Mouse (Mus musculus) heart, postnatal 0 days (tissue): ENCODE results near the gene Baz1a. TPM values are rescaled to one million over a fixed set of nuclear protein-coding genes. Genes with fewer than 3 reads are reported as not detected.

Experiments used
- ATAC-seq: fragments of 200-750 bp; cut with Nextera tagmentation; 2 replicates; pipeline ENCODE4 v1.8.0; 2017; ENCODE audit warnings: low read depth, moderate number of reproducible peaks, moderate library complexity; ENCODE audit not compliant: insufficient read depth
- DNase-seq: peaks from one replicate; pipeline ENCODE4 v3.0.0-alpha.2; 2016; ENCODE audit warnings: low spot score
- H3K27ac ChIP-seq: fragments of 300-500 bp; sonication (generic); 2 replicates; pipeline ENCODE4 v1.5.1; 2014; ENCODE audit warnings: low read depth, mild to moderate bottlenecking
- H3K27me3 ChIP-seq: fragments of 300-500 bp; sonication (generic); 2 replicates; pipeline ENCODE4 v1.6.1; 2014; ENCODE audit warnings: low read length, mixed read lengths; ENCODE audit not compliant: control insufficient read depth, insufficient read depth
- H3K36me3 ChIP-seq: fragments of 300-500 bp; sonication (generic); replicated peaks from 2 replicates; pipeline ENCODE4 v1.6.1; 2014; ENCODE audit warnings: low read length, mixed read lengths; ENCODE audit not compliant: control insufficient read depth, insufficient read depth
- H3K4me1 ChIP-seq: fragments of 300-500 bp; sonication (generic); 2 replicates; pipeline ENCODE4 v1.6.1; 2014; ENCODE audit warnings: antibody characterized with exemption; ENCODE audit not compliant: control insufficient read depth, insufficient read depth
- H3K4me2 ChIP-seq: fragments of 300-500 bp; sonication (generic); 2 replicates; pipeline ENCODE4 v1.6.1; 2014; ENCODE audit warnings: low read depth, mild to moderate bottlenecking, low read length, moderate library complexity
- H3K4me3 ChIP-seq: fragments of 300-500 bp; sonication (generic); 2 replicates; pipeline ENCODE4 v1.5.1; 2014; ENCODE audit warnings: low read depth, low read length
- H3K9ac ChIP-seq: fragments of 300-500 bp; sonication (generic); replicated peaks from 2 replicates; pipeline ENCODE4 v1.6.1; 2014; ENCODE audit warnings: low read depth, low read length, mixed read lengths
- H3K9me3 ChIP-seq: fragments of 300-500 bp; sonication (generic); replicated peaks from 2 replicates; pipeline ENCODE4 v1.6.1; 2016; ENCODE audit warnings: low read length; ENCODE audit not compliant: control insufficient read depth
- CTCF ChIP-seq: IDR thresholded peaks from 2 replicates; pipeline ENCODE4 v1.5.1; 2016; ENCODE audit warnings: antibody characterized with exemption, control low read depth, low read depth
- EP300 ChIP-seq: IDR thresholded peaks from 2 replicates; pipeline ENCODE4 v1.6.1; 2016; ENCODE audit warnings: antibody characterized with exemption, low read depth
- WGBS: fragments of 180-500 bp; shearing (Covaris S2); extraction: QIAGEN DNeasy Blood & Tissue Kit; methylation state at CpG from one replicate; pipeline ENCODE4 v1.1.7; 2014; 5-methylcytosine and 5-hydroxymethylcytosine counted together
- polyA plus RNA-seq: library from polyadenylated mRNA; unstranded; fragments of >200 nt; fragmentation: Nextera tagmentation; extraction: Ambion mirVana; gene quantifications from 2 replicates; pipeline ENCODE4 v1.2.1, GENCODE M21; 2015
- total RNA-seq: library from RNA; depleted of rRNA; stranded (reverse); fragments of >200 nt; gene quantifications from 2 replicates; pipeline ENCODE4 v1.2.3, GENCODE M21; 2014; ENCODE audit warnings: low replicate concordance

Baz1a gene
- total and polyA plus RNA-seq, 2 experiments from 2014 or later = 3.5 to 8.3 TPM

DNA sequence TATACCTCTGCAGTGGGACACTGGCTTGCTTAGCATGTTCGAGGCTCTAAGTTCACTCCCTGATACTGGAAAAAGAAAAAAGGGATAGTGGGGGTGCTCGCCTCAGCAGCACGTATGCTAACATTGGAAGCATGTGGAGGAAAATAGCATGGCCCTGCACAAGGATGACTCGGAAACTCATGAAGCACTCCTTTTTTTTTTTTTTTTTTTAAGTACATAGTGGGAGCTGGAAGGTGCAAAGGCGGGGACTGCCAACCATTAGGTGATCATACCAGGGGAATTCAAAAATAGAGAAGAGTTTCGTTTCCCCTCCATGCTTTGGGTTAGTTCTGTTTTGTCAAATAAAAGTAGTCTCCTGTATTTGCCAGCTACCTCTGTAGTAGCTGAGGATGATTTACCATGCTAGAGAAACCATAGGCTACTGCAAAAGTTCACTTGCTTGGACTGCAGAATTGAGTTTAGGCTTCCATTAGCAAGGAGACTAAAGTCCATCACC lies 17.1 kb downstream of the Baz1a start:
- no peak overlapping the region for H3K4me2 ChIP-seq
- no peak for ATAC-seq
- TF ChIP-seq EP300 = no peak
- no peak for TF ChIP-seq CTCF
- H3K27me3 ChIP-seq = no peaks in the 10 kb centered on the region
- no peaks in the 10 kb centered on the region for H3K36me3 ChIP-seq
- no peaks in the 10 kb centered on the region for H3K4me1 ChIP-seq
- H3K9ac ChIP-seq = no peak overlapping the region
- 78% methylated on average over 6 of the region's 6 CpGs for WGBS
- no peaks in the 10 kb centered on the region for H3K9me3 ChIP-seq
- H3K4me3 ChIP-seq = no peak overlapping the region
- H3K27ac ChIP-seq = no peak overlapping the region
- no peak for DNase-seq

DNA sequence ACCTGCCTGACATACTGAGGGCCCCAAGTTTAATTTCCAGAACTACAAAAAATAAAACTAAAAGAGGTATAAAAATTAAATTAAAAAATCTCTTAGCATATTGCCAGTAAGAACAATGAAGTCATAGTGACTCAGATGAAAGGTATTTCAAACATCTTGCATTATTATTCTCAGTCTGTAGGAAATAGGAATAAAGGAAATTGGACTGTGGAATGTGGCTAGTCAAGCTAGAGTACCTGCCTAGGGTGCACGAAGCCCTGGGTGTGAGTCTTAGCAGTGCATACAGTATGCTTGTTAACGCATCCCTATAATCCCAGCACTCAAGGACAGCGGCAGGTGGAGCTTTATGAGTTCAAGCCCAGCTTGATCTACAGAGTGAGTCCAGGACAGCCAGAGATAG lies 18.2 kb downstream of the Baz1a start:
- TF ChIP-seq CTCF = no peak
- TF ChIP-seq EP300 = no peak

DNA sequence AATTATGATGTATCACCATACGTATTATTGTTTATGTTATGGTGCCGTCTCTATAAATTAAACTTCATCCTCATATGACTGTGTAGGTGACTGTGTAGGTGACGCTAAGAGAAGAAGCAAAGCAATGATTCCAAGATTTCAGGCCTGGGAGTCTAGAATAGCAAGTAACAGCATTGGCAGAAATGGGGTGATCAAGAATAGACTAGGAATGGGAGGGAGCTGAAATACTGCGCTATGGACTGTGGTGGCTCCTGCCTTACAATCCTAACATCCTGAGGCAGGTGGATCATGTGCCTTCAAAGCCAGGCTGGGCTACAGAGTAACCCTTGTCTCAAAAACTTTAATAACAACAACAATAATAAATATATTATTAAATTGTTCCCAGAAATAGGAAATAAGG lies 19.7 kb downstream of the Baz1a start:
- Histone ChIP-seq H3K27me3 (no peaks in the 10 kb centered on the region), H3K4me1 (no peaks in the 10 kb centered on the region), H3K4me3 (no peak overlapping the region), H3K4me2 (no peak overlapping the region), H3K36me3 (no peaks in the 10 kb centered on the region), H3K9me3 (no peaks in the 10 kb centered on the region), H3K27ac (no peak overlapping the region), H3K9ac (no peak overlapping the region)
- DNase-seq = no peak
- 86% methylated on average over 4 of the region's 4 CpGs for WGBS
- no peak for ATAC-seq
- TF ChIP-seq EP300 (no peak), CTCF (no peak)

More for the DNA sequence above, 18.2 kb downstream of the Baz1a start:
- H3K27ac ChIP-seq = no peak overlapping the region
- no peaks in the 10 kb centered on the region for H3K9me3 ChIP-seq
- no peaks in the 10 kb centered on the region for H3K36me3 ChIP-seq
- no peaks in the 10 kb centered on the region for H3K4me1 ChIP-seq
- no peak overlapping the region for H3K4me2 ChIP-seq
- H3K9ac ChIP-seq = no peak overlapping the region
- 56% methylated on average over 3 of the region's 3 CpGs for WGBS
- H3K27me3 ChIP-seq = no peaks in the 10 kb centered on the region
- H3K4me3 ChIP-seq = no peak overlapping the region
- ATAC-seq = no peak
- DNase-seq = no peak

DNA sequence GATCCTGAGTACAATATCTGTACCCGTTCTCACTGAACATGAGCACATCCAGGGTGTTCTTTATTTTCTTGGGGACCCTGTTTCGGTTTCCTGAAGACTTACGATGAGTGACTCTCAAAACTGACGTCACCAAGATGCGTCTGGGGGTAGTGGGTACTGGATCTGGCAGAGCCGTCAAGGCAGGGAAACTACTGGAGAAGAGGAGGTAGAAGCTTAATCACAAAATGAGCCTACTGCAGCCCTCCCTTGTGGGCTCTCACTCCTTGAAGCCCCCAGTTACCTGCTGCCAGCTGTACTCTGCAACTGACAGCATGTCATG lies 20.1 kb downstream of the Baz1a start:
- Histone ChIP-seq H3K27ac (no peak overlapping the region), H3K27me3 (no peaks in the 10 kb centered on the region), H3K4me2 (no peak overlapping the region), H3K4me3 (no peak overlapping the region), H3K9ac (no peak overlapping the region), H3K36me3 (no peaks in the 10 kb centered on the region), H3K4me1 (no peaks in the 10 kb centered on the region), H3K9me3 (no peaks in the 10 kb centered on the region)
- 64% methylated on average over 6 of the region's 6 CpGs for WGBS
- DNase-seq (no peak), ATAC-seq (no peak)
- TF ChIP-seq CTCF (no peak), EP300 (no peak)

DNA sequence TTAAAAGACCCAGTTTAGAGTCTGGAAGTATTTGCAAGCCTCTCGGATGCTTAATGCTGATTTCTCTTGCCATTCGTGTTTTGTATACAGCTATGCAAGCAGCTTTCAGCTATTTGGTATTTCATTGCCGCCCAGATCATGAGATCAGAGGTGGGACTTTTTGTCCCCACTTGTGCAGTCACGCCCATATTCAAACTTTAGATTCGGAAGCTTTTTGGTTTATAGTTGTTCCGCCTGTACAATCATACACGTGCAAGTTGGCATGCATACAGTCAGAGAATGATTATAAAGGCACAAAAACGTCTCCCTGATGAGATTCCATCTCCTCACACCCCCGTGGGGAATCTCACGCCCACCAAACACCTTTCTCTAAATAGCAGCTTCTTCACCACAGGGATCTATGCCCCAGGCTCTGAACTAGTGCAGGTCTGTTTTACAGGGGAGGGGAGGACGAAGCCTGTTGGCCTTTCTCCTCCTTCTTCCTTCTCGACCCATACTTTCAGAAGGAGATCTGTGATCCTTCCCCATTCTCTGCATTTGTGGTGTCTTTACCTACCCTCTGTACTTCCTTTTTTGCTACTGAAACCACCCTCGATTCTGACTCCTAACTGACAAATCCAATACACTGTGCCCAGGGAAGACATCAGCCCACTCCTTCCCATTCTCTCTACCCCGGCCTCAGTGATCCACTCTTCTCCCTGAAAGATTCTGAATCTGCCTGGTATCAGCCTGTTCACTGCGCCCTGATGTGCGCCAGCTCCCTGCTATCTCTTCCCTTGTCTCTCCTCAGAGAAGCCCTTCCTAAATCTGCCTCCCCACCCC lies 20.7 kb downstream of the Baz1a start:
- no peak overlapping the region for H3K9ac ChIP-seq
- 47% methylated on average over 16 of the region's 16 CpGs for WGBS
- DNase-seq = no peak
- no peak for ATAC-seq
- no peaks in the 10 kb centered on the region for H3K27me3 ChIP-seq
- no peak overlapping the region for H3K4me3 ChIP-seq
- H3K36me3 ChIP-seq = no peaks in the 10 kb centered on the region
- no peak for TF ChIP-seq EP300
- TF ChIP-seq CTCF = no peak
- H3K4me1 ChIP-seq = no peaks in the 10 kb centered on the region
- no peak overlapping the region for H3K4me2 ChIP-seq
- H3K9me3 ChIP-seq = no peaks in the 10 kb centered on the region
- H3K27ac ChIP-seq = no peak overlapping the region

DNA sequence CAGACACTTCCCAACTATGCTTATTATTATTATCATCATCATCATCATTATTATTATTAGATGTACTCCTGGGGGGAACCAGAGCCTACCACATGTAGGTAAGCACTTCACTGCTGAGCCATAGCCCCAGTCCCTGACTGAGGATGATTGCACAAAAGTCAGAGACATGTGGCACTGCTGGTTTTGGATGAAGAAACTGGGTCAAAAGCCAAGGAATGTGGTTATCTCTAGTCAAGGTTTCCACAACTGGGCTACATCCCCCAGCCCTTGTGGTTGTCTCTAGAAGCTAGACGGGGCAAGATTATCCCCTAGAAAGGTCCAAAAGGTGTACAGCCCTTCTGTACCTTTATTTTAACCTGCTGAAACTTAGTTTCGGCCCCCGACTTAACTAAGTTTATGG lies 21.3 kb downstream of the Baz1a start:
- H3K27ac ChIP-seq = no peak overlapping the region
- no peak overlapping the region for H3K4me2 ChIP-seq
- no peak for TF ChIP-seq CTCF
- H3K4me1 ChIP-seq = no peaks in the 10 kb centered on the region
- H3K9ac ChIP-seq = no peak overlapping the region
- ATAC-seq = no peak
- no peak overlapping the region for H3K4me3 ChIP-seq
- H3K27me3 ChIP-seq = no peaks in the 10 kb centered on the region
- no peaks in the 10 kb centered on the region for H3K9me3 ChIP-seq
- H3K36me3 ChIP-seq = no peaks in the 10 kb centered on the region
- no peak for DNase-seq
- 72% methylated on average over 3 of the region's 3 CpGs for WGBS
